21 mouse cellular contexts compared by ENCODE assay signal in genomic region chr13:52105989-52106642, GRCm38 (mm10).
DNase-seq lines count a peak whose midpoint lies in the region; ATAC-seq and TF ChIP-seq lines count a peak whose summit lies in the region.
"Had no signal": no experiment of that assay in that cellular context is flagged by ENCODE, and none has a peak within 500 bp of the region (broad histone marks: within the 10 kb centered on the region; RNA-seq: fewer than 3 reads in every experiment).

No protein-coding gene starts in this region.

- H3K4me3 ChIP-seq in forebrain, embryonic 10.5 days, result no peak overlapping the region
- no peak overlapping the region for H3K4me3 ChIP-seq in forebrain, embryonic 15.5 days
- no peak overlapping the region for H3K4me3 ChIP-seq in kidney, postnatal 0 days (replicated peaks; ENCODE audit: low read depth, low read length)
- H3K4me3 ChIP-seq in kidney, adult 2 months (ENCODE audit: insufficient read depth, low read depth, low read length), result no peak overlapping the region
- H3K4me3 ChIP-seq: gastrocnemius, adult 2 months; midbrain, embryonic 15.5 days; neural tube, embryonic 12.5 days had no signal

- H3K36me3 ChIP-seq in forebrain, embryonic 10.5 days (replicated peaks), result no peaks in the 10 kb centered on the region
- H3K36me3 ChIP-seq in forebrain, embryonic 15.5 days, result no peaks in the 10 kb centered on the region
- H3K36me3 ChIP-seq in kidney, postnatal 0 days (ENCODE audit: insufficient read depth, low read length), result no peaks in the 10 kb centered on the region
- H3K36me3 ChIP-seq in kidney, adult 2 months (ENCODE audit: control insufficient read depth, insufficient read depth, low read length), result no peaks in the 10 kb centered on the region
- H3K36me3 ChIP-seq: midbrain, embryonic 15.5 days; neural tube, embryonic 12.5 days had no signal

- ATAC-seq in forebrain, embryonic 15.5 days (replicated peaks), result no peak
- ATAC-seq in kidney, postnatal 0 days (replicated peaks; ENCODE audit: low FRiP score, low read depth), result no peak
- peak; percentile 56 for ATAC-seq in common myeloid progenitor, adult 5-6 weeks (replicated peaks; ENCODE audit: low read depth, poor library complexity, severe bottlenecking)
- ATAC-seq: forebrain, postnatal 0 days; midbrain, embryonic 15.5 days; Patski had no signal

- no peak for TF ChIP-seq CTCF in kidney, postnatal 0 days (IDR thresholded peaks at IDR 0.05; ENCODE audit: low read depth)
- TF ChIP-seq CTCF in kidney, adult 2 months (conservative IDR thresholded peaks at IDR 0.05; ENCODE audit: insufficient read depth, insufficient read length, low read depth, low read length), result no peak

- no peak overlapping the region for H3K4me2 ChIP-seq in forebrain, embryonic 15.5 days (replicated peaks)
- H3K4me2 ChIP-seq in kidney, postnatal 0 days (ENCODE audit: low read length), result no peak overlapping the region
- H3K4me2 ChIP-seq: midbrain, embryonic 15.5 days; neural tube, embryonic 12.5 days had no signal

- H3K9me3 ChIP-seq in forebrain, embryonic 10.5 days, result no peaks in the 10 kb centered on the region
- H3K9me3 ChIP-seq in forebrain, embryonic 15.5 days, result no peaks in the 10 kb centered on the region
- H3K9me3 ChIP-seq in kidney, postnatal 0 days (replicated peaks; ENCODE audit: low read length), result no peaks in the 10 kb centered on the region
- H3K9me3 ChIP-seq: midbrain, embryonic 15.5 days; neural tube, embryonic 12.5 days had no signal

- TF ChIP-seq POLR2A in kidney, adult 2 months (IDR thresholded peaks at IDR 0.05; ENCODE audit: low read depth, low read length), result no peak

- H3K27me3 ChIP-seq in forebrain, embryonic 10.5 days (ENCODE audit: poor library complexity, severe bottlenecking), result peaks cover 4% of the 10 kb centered on the region; the same call in 1 of the 2 replicates
- H3K27me3 ChIP-seq in forebrain, embryonic 15.5 days, result no peaks in the 10 kb centered on the region
- H3K27me3 ChIP-seq in kidney, postnatal 0 days (ENCODE audit: insufficient read depth, low read length), result no peaks in the 10 kb centered on the region
- no peaks in the 10 kb centered on the region for H3K27me3 ChIP-seq in kidney, adult 2 months (replicated peaks; ENCODE audit: control insufficient read depth, insufficient read depth, low read length)
- H3K27me3 ChIP-seq: midbrain, embryonic 15.5 days; Patski had no signal

- no peak for DNase-seq in forebrain, embryonic 10.5 days (ENCODE audit: extremely low spot score, low spot score)
- peak; percentile 28 for DNase-seq in kidney, postnatal 0 days (ENCODE audit: low spot score)
- no peak for DNase-seq in kidney, adult 2 months
- peak; percentile 18 for DNase-seq in retina, postnatal 1 day
- DNase-seq in layer of hippocampus, postnatal 36 days, result no peak
- DNase-seq in frontal cortex, postnatal 10 days (ENCODE audit: low spot score in 2 of 2), result no peak
- DNase-seq: adrenal gland, postnatal 36 days; cerebellum, adult 9-10 months; forebrain, postnatal 0 days; gastrocnemius, adult 2 months; heart, postnatal 14 days; kidney, adult 8-10 months; liver; lung, adult 18-20 months; lung, postnatal 4 days; right cerebral cortex, postnatal 4 days had no signal

- 0 out of 2 replicates have a peak overlapping the region, but pooled peaks have one; percentile 26 for H3K27ac ChIP-seq in forebrain, embryonic 10.5 days
- no peak overlapping the region for H3K27ac ChIP-seq in forebrain, embryonic 15.5 days (replicated peaks)
- H3K27ac ChIP-seq in kidney, postnatal 0 days, result no peak overlapping the region
- no peak overlapping the region for H3K27ac ChIP-seq in kidney, adult 2 months (ENCODE audit: insufficient read depth, low read depth, low read length)
- H3K27ac ChIP-seq: gastrocnemius, adult 2 months; midbrain, embryonic 15.5 days; neural tube, embryonic 12.5 days had no signal

- peaks cover 25% of the 10 kb centered on the region for H3K4me1 ChIP-seq in forebrain, embryonic 10.5 days
- H3K4me1 ChIP-seq in forebrain, embryonic 15.5 days, result peaks cover 15% of the 10 kb centered on the region
- no peaks in the 10 kb centered on the region for H3K4me1 ChIP-seq in kidney, postnatal 0 days (replicated peaks; ENCODE audit: insufficient read depth, low read length)
- no peaks in the 10 kb centered on the region for H3K4me1 ChIP-seq in kidney, adult 2 months (ENCODE audit: control insufficient read depth, insufficient read depth, low read length)

- 61% methylated on average over 9 of the region's 9 CpGs for WGBS in forebrain, embryonic 10.5 days
- 67% methylated on average over 9 of the region's 9 CpGs for WGBS in forebrain, embryonic 15.5 days
- WGBS in kidney, postnatal 0 days, result 27% methylated on average over 9 of the region's 9 CpGs
- 41% methylated on average over 9 of the region's 9 CpGs for WGBS in kidney, adult 2 months

- H3K9ac ChIP-seq in forebrain, embryonic 15.5 days (replicated peaks), result no peak overlapping the region
- no peak overlapping the region for H3K9ac ChIP-seq in kidney, postnatal 0 days (ENCODE audit: low read depth, low read length)
- H3K9ac ChIP-seq: forebrain, postnatal 0 days; midbrain, embryonic 15.5 days; neural tube, embryonic 12.5 days had no signal

Comparison
In these comparisons a context has a peak if more than half of its experiments do, and no peak if none do; other contexts are left out.
1. DNase-seq: peak in kidney, postnatal 0 days (single experiment) and retina, postnatal 1 day (single experiment); none in forebrain, embryonic 10.5 days (single experiment), kidney, adult 2 months (single experiment), layer of hippocampus, postnatal 36 days (0 of 2) and frontal cortex, postnatal 10 days (0 of 2).